Mouse (Mus musculus) liver, adult (tissue): ENCODE data around the gene Dock8.

Experiments
- GATA4 ChIP-seq: IDR thresholded peaks from 2 replicates; pipeline ENCODE4 v1.6.1; 2014; ENCODE audit warnings: mild to moderate bottlenecking, low read length; ENCODE audit not compliant: insufficient replicate concordance

The Dock8 gene

GRCm38 (mm10) chr19:25038293-25038692 lies 39.0 kb downstream of the Dock8 start:
- TF ChIP-seq GATA4: no peak

- no peak for TF ChIP-seq GATA4
These were observed 41.9 kb downstream of the Dock8 start for GRCm38 (mm10) chr19:25041209-25041608.

- no peak for TF ChIP-seq GATA4
These were observed 43.6 kb downstream of the Dock8 start for GRCm38 (mm10) chr19:25042973-25043372.

DNA sequence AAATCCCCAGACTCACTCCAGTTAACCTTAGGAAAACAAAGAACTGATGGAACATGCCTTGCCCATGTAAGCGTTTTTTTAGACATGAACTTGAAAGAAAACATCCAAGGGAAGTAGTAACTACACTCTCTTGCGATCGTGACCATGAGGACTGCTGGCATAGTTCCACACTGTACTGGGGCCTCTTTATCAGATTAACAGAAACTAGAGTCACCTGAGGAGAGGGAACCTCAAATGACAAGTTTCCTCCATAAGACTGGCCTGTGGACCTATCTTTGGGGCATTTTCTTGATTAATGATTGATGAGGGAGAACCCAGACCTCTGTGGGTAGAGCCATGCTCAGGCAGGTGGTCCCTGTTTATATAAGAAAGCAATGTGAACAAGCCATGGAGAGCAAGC lies 44.7 kb downstream of the Dock8 start:
- no peak for TF ChIP-seq GATA4

DNA sequence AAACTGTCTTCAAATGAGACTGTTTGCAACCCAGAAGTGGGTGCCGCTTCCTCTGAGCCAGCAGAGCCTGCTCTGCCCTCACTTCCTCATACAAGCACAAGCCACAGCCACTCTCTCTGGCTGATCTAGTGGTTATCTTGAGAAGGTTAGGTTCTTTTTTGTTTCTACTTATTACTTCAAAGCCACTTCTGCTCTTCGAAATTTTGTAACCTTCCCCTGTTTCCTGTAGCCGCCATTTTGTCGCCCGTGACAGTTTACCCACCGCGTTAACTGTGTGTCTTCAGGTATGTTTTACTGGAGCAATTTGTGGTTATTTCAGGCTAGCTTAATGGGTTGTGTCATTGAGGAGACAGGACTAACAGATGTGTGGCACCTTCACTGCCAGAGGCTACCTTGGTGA lies 53.0 kb downstream of the Dock8 start:
- TF ChIP-seq GATA4: no peak

- TF ChIP-seq GATA4: no peak
These were observed 53.8 kb downstream of the Dock8 start for GRCm38 (mm10) chr19:25053152-25053551.

DNA sequence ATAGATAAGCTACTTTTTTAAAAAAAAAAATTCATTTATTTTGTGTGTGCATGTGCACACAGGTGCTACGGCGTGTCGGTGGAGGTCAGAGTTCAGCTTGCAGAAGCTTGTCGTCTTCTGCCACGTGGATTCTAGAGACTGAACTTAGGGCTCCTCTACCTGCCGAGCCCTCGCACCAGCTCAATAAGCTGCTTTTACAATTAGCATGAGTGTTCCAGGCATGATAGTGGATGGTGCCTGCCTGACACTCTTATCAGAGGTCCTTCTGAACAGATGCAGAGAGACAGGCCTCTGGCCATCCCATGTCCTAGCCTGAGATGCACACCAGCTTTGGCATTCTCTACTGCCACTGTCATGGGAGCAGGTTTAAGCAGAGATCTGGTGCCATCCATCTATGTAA lies 55.7 kb downstream of the Dock8 start:
- no peak for TF ChIP-seq GATA4

DNA sequence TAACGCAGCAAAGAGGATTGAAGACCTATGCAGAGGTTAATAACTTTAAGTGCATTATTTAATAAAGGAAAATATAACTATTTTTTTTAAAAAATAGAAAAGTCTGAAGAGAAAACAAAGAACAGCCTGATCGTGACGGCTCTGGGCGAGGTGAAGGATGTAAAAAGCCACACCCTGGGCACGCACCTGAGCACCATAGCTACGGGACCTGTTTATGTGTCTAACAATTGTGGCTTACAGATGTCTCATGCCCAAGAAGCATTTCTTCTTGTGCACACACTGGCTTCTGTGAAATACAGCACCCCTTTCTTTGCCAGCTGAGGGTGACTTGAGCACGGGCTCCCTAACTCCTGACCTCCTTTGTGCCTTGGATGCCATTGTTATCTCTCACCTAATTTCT lies 56.2 kb downstream of the Dock8 start:
- no peak for TF ChIP-seq GATA4

DNA sequence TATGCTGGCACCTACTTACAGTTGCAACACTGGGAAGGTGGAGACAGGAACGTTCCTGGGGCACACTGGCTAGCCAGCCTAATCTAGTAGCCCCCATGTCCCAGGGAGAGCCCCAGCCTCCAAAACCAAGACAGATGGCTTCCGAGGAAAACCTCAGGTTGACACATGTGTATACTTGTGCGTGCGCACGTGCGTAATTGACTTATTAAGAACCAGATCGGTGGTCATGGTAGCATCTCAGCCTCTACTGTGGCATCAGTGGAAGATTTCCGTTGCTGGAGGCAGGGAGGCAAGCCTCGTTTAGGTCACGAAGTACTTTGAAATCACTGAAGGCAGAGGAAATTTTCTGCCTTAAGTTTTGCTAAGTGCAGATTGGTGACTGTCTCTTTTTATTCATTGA lies 56.9 kb downstream of the Dock8 start:
- no peak for TF ChIP-seq GATA4

GRCm38 (mm10) chr19:25057826-25058225 lies 58.5 kb downstream of the Dock8 start:
- TF ChIP-seq GATA4: no peak

GRCm38 (mm10) chr19:25059847-25060364 lies 60.6 kb downstream of the Dock8 start:
- no peak for TF ChIP-seq GATA4

- no peak for TF ChIP-seq GATA4
These were observed 61.0 kb downstream of the Dock8 start for GRCm38 (mm10) chr19:25060375-25060774.

GRCm38 (mm10) chr19:25062188-25062856 lies 63.0 kb downstream of the Dock8 start:
- TF ChIP-seq GATA4: no peak

DNA sequence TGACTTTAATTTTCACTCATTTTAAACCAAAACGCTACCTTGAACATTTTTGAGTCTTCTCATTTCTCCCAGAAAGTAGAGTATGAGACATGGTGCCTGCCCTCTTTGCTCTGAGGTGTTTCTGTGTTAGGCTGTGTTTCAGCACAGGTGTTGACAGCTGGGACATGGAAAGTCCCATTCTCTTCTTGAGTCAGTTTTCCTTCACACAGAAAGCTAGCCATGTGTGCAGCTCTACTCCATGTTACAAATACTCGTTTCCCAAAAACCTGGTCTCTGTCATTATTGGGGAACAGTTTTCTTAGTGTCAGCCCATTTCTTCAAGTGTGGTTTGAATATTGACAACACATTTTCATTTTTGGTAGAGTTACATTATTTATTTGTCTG lies 63.5 kb downstream of the Dock8 start:
- no peak for TF ChIP-seq GATA4

DNA sequence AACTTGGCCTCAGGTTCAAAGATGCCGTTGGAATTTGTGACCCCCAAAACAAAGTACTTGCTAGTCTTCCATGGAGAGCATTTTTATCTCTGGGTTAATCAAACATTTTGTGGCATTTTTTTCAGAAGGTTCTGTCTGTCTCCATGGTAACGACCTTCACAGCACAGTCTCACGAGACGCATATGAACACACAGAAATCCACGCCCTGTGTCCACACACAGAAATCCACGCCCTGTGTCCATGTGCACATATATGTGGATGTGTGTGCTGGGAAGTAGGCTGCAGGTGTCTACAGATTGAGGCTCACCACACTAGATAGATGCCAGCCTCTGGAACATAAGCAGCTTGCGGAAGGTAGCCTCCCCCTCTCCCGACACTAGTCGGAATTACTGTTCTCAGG lies 66.9 kb downstream of the Dock8 start:
- TF ChIP-seq GATA4: no peak

DNA sequence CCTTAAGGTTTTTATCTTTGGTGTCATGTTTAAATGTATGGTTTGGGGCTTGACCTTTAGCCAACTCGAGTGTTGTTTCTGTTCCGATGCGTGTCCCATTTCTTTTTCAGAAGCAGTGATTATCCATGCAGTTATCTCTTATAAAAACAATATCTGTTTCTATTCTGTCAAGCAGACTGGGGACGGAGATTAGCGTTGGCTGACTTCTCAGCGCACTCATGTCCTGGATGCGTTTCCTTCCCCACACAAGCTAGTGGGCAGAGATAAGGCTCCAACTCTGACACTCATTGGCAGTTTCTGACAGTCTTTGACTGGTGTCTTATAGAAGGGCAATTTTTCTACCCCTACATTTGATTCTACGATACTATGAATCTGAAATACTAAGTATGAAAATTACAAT lies 69.2 kb downstream of the Dock8 start:
- peak; percentile 39; the same call in 1 of the 2 replicates for TF ChIP-seq GATA4

GRCm38 (mm10) chr19:25072521-25072920 lies 73.2 kb downstream of the Dock8 start:
- no peak for TF ChIP-seq GATA4
